Mouse (Mus musculus): ENCODE measurements around the gene Ccer2.

DNA sequence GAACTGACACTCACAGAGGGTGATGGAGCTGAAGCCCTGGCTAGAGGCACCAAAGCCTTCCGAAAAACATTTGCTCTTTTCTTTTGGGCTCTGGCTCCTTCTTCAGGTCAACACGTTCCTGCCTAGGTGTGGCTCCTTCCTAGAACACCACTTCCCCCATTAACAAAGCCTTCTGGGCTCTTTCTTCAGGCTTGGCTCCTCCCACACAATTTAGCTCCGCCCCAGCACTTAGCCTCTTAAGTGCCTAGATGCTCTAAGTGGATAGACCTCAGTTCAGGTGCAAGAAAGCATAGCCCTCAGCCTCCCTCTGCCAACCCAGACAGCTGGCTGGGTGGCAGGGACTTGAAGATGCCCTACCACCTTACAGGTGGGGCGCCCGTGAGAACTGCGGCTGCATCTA, 20.3 kb upstream of the Ccer2 start:
- TF ChIP-seq CTCF (IDR thresholded peaks at IDR 0.05; ENCODE audit: extremely low read depth, insufficient read depth, low read length) (no peak), POLR2A (IDR thresholded peaks at IDR 0.05; ENCODE audit: extremely low read depth, insufficient read depth, low read length) (no peak)

All from cortical plate, adult 2 months (tissue).